ENCODE assay signal across 11 mouse cellular contexts in genomic region chr1:73964151-73964743, GRCm38 (mm10).
DNase-seq lines count a peak whose midpoint lies in the region; ATAC-seq and TF ChIP-seq lines count a peak whose summit lies in the region.
"Had no signal": no experiment of that assay in that cellular context is flagged by ENCODE, and none has a peak within 500 bp of the region (broad histone marks: within the 10 kb centered on the region; RNA-seq: fewer than 3 reads in every experiment).

No protein-coding gene starts in this region.

- H3K27me3 ChIP-seq in heart, embryonic 10.5 days (ENCODE audit: insufficient read depth, poor library complexity, severe bottlenecking): no peaks in the 10 kb centered on the region
- no peaks in the 10 kb centered on the region; the same call in 1 of the 2 replicates for H3K27me3 ChIP-seq in embryonic facial prominence, embryonic 10.5 days (replicated peaks; ENCODE audit: low read depth, poor library complexity, severe bottlenecking)
- no peaks in the 10 kb centered on the region for H3K27me3 ChIP-seq in intestine, postnatal 0 days (replicated peaks; ENCODE audit: control insufficient read depth, insufficient read depth, low read length)

- no peaks in the 10 kb centered on the region for H3K9me3 ChIP-seq in heart, embryonic 10.5 days
- H3K9me3 ChIP-seq in embryonic facial prominence, embryonic 10.5 days: no peaks in the 10 kb centered on the region
- no peaks in the 10 kb centered on the region for H3K9me3 ChIP-seq in intestine, postnatal 0 days (ENCODE audit: control insufficient read depth)

- no peaks in the 10 kb centered on the region; the same call in 1 of the 2 replicates for H3K36me3 ChIP-seq in heart, embryonic 10.5 days
- H3K36me3 ChIP-seq in embryonic facial prominence, embryonic 10.5 days (replicated peaks): peaks cover 12% of the 10 kb centered on the region; the same call in 1 of the 2 replicates
- peaks cover 6% of the 10 kb centered on the region; the same call in 1 of the 2 replicates for H3K36me3 ChIP-seq in intestine, postnatal 0 days (ENCODE audit: control insufficient read depth, insufficient read depth)

- intact Hi-C loops in left cerebral cortex, adult 2 months (cut with DNase I): no loop called here

- no peak for TF ChIP-seq CTCF in left cerebral cortex, adult 2 months (IDR thresholded peaks at IDR 0.05)
- no peak for TF ChIP-seq CTCF in intestine, postnatal 0 days (IDR thresholded peaks at IDR 0.05; ENCODE audit: low read depth)

- DNase-seq in heart, embryonic 10.5 days (ENCODE audit: low spot score): no peak
- DNase-seq in heart, adult 18-20 months: no peak
- no peak for DNase-seq in left cerebral cortex, adult 2 months (ENCODE audit: extremely low spot score in 1 of 2, low spot score in 2 of 2)
- no peak for DNase-seq in left cerebral cortex, adult 18-20 months (ENCODE audit: low spot score in 2 of 2)
- no peak for DNase-seq in embryonic facial prominence, embryonic 10.5 days (ENCODE audit: low spot score)
- no peak for DNase-seq in ovary, adult 18-20 months (ENCODE audit: low spot score)
- DNase-seq in layer of hippocampus, postnatal 36 days: no peak
- DNase-seq: cerebellum, adult 9-11 months; right cerebral cortex, postnatal 25 days; thymus, postnatal 14 days had no signal

- peak overlapping the region; percentile 87 for H3K27ac ChIP-seq in heart, embryonic 10.5 days
- H3K27ac ChIP-seq in left cerebral cortex, adult 2 months: peak overlapping the region; percentile 36; the same call in 1 of the 2 replicates
- peak overlapping the region; percentile 51; the same call in 1 of the 2 replicates for H3K27ac ChIP-seq in embryonic facial prominence, embryonic 10.5 days (replicated peaks)
- H3K27ac ChIP-seq in intestine, postnatal 0 days (ENCODE audit: low read depth, low read length): peak overlapping the region; percentile 61; the same call in 1 of the 2 replicates

- H3K4me3 ChIP-seq in heart, embryonic 10.5 days: no peak overlapping the region
- no peak overlapping the region for H3K4me3 ChIP-seq in left cerebral cortex, adult 2 months
- no peak overlapping the region for H3K4me3 ChIP-seq in embryonic facial prominence, embryonic 10.5 days
- H3K4me3 ChIP-seq in intestine, postnatal 0 days (ENCODE audit: low read depth, low read length): no peak overlapping the region

- ATAC-seq in intestine, postnatal 0 days: no peak

- H3K9ac ChIP-seq in intestine, postnatal 0 days (ENCODE audit: low read depth, low read length): no peak overlapping the region

- H3K4me2 ChIP-seq in intestine, postnatal 0 days (replicated peaks; ENCODE audit: low read depth): no peak overlapping the region

- 80% methylated on average over 5 of the region's 5 CpGs for WGBS in heart, embryonic 10.5 days
- whole genome bisulfite sequencing in embryonic facial prominence, embryonic 10.5 days: 82% methylated on average over 5 of the region's 5 CpGs
- WGBS in intestine, postnatal 0 days: 79% methylated on average over 5 of the region's 5 CpGs

- peaks cover 92% of the 10 kb centered on the region for H3K4me1 ChIP-seq in heart, embryonic 10.5 days
- H3K4me1 ChIP-seq in embryonic facial prominence, embryonic 10.5 days: peaks cover 63% of the 10 kb centered on the region
- peaks cover 15% of the 10 kb centered on the region for H3K4me1 ChIP-seq in intestine, postnatal 0 days (replicated peaks; ENCODE audit: control insufficient read depth, insufficient read depth, low read length)

Comparison
In these comparisons a context has a peak if more than half of its experiments do, and no peak if none do; other contexts are left out.
1. H3K27ac ChIP-seq: peak in every context shown above with its lines; median percentile 87 in heart, embryonic 10.5 days; 61 in intestine, postnatal 0 days; 51 in embryonic facial prominence, embryonic 10.5 days; 36 in left cerebral cortex, adult 2 months.